Mouse (Mus musculus) embryonic stem cell, embryonic (primary cell): ENCODE measurements around the gene Guca2b.

Experiments used
- CTCF ChIA-PET, 4 experiments: fragments of 300-600 bp in 2 of 4; fragments of 350-600 bp in 2 of 4; sonication (Branson Sonifier 250); formaldehyde crosslinking; loops; one replicate each; lab custom pipeline; 2022; ENCODE audit warnings: inconsistent platforms in 2 of 4; lab: Charles Lee
- POLR2A ChIA-PET, 4 experiments: fragments of 300-600 bp in 2 of 4; fragments of 350-600 bp in 2 of 4; sonication (Branson Sonifier 250); formaldehyde crosslinking; loops; one replicate each; lab custom pipeline; 2022; ENCODE audit warnings: antibody characterized with exemption in 4 of 4, inconsistent platforms in 1 of 4; lab: Charles Lee

Gene Guca2b

DNA sequence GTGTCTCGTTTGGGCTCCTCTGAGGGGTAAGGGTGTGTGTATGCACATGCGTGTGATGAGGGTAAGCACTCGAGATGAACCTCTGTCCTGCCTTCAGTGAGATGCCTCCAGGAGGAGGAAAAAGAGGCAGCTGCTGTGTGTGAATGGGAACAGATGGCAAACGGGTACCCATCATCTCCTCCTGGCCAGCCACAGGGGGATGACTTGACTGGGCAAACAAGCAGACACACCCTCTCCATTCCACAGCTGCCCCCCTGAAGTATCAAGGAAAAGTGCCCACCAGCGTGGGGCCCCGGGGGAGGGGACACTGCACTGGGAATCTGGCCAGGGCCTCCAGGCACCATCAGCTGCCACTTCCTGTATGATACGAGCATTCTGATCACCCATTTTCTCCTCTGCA lies 25.4 kb downstream of the Guca2b start:
- ChIA-PET POLR2A (interaction anchor here (0.6 to 4.9 kb wide), 13 partner anchors 9 to 312 kb away, joined by 3 to 35 read pairs (median 3); no protein-coding TSS in a partner anchor), CTCF (interaction anchor here in 2 of 4 experiments (0.6 to 1.9 kb wide), 2 partner anchors 9 to 86 kb away, joined by 3 to 5 read pairs; no protein-coding TSS in a partner anchor)

DNA sequence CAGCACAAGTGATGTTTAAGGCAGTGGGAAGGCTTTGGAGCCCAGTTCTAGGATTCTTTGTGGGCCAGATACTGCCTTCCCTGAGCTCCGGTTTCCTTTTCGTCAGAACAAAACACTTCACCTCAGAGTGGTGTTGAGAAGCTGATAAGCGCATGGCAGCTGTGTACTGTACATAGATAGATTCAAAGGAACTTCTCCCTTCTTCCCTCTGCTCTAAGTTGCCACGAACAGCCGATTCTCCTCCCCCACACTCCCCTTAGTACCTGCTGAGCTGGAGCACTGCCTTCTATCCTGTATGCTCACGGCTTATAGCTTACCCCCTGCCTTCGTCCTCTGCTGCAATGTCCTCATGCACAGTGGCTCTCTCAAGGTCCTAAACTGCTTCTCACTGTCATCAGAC lies 26.0 kb downstream of the Guca2b start:
- CTCF ChIA-PET, result interaction anchor here in 1 of 4 experiments (1.9 kb wide), 1 partner anchor 10 kb away, joined by 5 read pairs; no protein-coding TSS in a partner anchor
- POLR2A ChIA-PET, result interaction anchor here in 3 of 4 experiments (0.6 to 4.9 kb wide), 17 partner anchors 10 to 312 kb away, joined by 3 to 35 read pairs (median 3); partner anchors contain the start of genes Ccdc30 (in 1 of the 3) and Frg2f1 (in 1 of the 3)

- POLR2A ChIA-PET, result interaction anchor here (0.5 to 4.9 kb wide), 59 partner anchors 8 to 1034 kb away, joined by 3 to 35 read pairs (median 4); partner anchors contain the start of genes Ccdc30 (in 2 of the 4), Frg2f1 (in 2 of the 4), AU022252 (in 1 of the 4) and Guca2b (in 1 of the 4)
These were observed 27.4 kb downstream of the Guca2b start for GRCm38 (mm10) chr4:119631115-119631919.

GRCm38 (mm10) chr4:119628363-119628762 lies 30.4 kb downstream of the Guca2b start:
- CTCF ChIA-PET, result interaction anchor here in 1 of 4 experiments (0.7 kb wide), 1 partner anchor 75 kb away, joined by 3 read pairs; no protein-coding TSS in a partner anchor

More at GRCm38 (mm10) chr4:119631115-119631919, 27.4 kb downstream of the Guca2b start:
- CTCF ChIA-PET, result interaction anchor here (0.5 to 3.0 kb wide), 22 partner anchors 9 to 596 kb away, joined by 3 to 13 read pairs (median 3); partner anchors contain the start of genes Guca2b (in 1 of the 4) and Hivep3 (in 1 of the 4)

DNA sequence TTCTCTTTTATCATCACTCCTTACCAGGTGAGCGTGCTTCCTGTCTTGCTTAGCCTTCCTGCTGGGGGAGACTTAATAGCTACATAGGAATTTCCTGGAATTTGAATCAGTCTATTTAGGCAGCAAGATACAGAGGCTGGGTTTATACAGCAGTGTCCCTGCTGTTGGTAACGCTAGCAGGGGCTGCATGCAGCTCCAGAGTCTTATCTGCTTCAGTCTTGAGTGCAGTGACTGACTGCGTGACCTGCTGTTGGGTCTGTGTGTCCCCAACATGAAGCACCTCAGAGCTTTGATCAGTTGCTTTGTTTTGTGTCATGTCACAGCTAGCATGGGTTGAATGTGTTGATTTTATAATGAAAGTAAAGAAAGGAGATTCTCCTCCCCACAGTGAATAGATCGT lies 31.4 kb downstream of the Guca2b start:
- POLR2A ChIA-PET, result interaction anchor here in 2 of 4 experiments (1.1 to 1.2 kb wide), 3 partner anchors 14 to 395 kb away, joined by 3 to 4 read pairs (median 4); partner anchors contain the start of genes AU022252 (in 1 of the 2) and P3h1 (in 1 of the 2)
- CTCF ChIA-PET, result interaction anchor here in 2 of 4 experiments (0.5 to 0.7 kb wide), 2 partner anchors 16 to 33 kb away, joined by 3 to 4 read pairs; no protein-coding TSS in a partner anchor

More at GRCm38 (mm10) chr4:119628363-119628762, 30.4 kb downstream of the Guca2b start:
- POLR2A ChIA-PET, result interaction anchor here in 1 of 4 experiments (0.6 to 1.2 kb wide), 2 partner anchors 12 to 382 kb away, joined by 3 to 4 read pairs; no protein-coding TSS in a partner anchor

DNA sequence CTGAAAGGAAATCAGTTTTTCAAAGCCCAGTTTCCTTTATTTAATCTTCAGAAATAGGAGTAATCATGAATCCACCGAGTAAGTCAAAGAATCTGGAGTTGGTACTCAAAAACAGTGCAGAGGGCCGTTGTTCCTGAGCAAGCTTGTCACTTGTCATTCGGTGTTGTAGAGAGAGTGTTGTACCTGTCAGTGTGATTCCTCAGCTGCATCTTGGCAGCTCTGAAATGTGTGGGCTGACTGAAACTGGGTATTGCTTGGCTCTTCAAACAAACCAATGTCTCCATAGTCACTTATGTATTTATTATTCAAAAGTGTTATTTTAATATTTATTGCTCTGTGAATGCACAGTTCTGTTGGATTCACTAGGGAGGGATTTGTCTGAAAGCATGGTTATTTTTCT lies 31.9 kb downstream of the Guca2b start:
- POLR2A ChIA-PET, result interaction anchor here in 3 of 4 experiments (0.7 to 1.4 kb wide), 9 partner anchors 8 to 394 kb away, joined by 3 to 6 read pairs (median 3); partner anchors contain the start of genes Frg2f1 (in 2 of the 3), AU022252 (in 1 of the 3) and P3h1 (in 1 of the 3)
- CTCF ChIA-PET, result interaction anchor here in 3 of 4 experiments (0.5 to 1.2 kb wide), 3 partner anchors 16 to 39 kb away, joined by 3 to 4 read pairs (median 4); no protein-coding TSS in a partner anchor

DNA sequence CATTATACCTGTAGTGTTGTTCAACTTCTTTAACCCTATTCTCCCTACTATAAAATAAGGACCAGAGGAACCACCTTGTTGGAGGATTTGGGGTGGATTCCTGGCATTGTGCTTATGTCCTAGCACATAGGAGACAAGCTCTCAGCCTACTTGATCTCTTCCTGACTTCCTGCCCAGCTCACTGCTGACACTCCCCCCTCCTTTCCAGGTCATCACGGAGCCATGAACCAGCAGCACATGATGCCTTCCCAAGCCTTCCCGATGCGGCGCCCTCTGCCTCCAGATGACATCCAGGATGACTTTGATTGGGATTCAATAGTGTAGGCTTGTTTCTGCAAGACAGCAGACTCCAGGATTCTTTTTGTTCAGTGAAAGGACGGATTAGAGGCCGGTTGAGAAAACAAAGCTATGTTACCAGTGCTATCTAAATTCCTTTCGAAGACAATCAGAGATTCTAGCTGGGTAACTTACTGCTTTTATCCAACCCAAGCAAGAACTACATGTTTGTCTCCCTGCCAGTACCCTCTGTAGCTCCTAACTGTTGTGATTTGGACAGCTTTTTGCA lies 32.6 kb downstream of the Guca2b start:
- ChIA-PET POLR2A (interaction anchor here in 3 of 4 experiments (0.7 to 1.4 kb wide), 9 partner anchors 9 to 394 kb away, joined by 3 to 6 read pairs (median 3); partner anchors contain the start of genes Frg2f1 (in 2 of the 3), AU022252 (in 1 of the 3) and P3h1 (in 1 of the 3)), CTCF (interaction anchor here in 1 of 4 experiments (1.2 kb wide), 1 partner anchor 38 kb away, joined by 4 read pairs; no protein-coding TSS in a partner anchor)

DNA sequence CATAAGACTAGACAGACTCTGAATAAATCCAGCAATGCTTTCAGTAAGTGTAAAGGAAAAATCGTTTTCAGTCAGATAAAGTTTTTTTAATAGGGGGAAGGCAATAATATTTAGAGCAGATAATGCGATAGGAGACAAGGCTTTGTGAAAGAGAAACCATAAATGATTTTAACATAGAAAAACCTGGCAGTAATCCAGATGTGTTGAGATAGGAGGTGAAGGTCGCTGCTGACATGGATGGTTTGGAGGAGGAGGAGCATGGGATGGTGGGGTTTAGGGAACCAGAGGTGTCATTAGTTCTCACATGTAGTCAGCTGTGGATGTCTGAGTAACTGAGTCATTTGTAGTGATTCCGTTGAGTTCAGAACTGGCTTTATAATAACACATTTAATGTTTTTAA lies 44.0 kb downstream of the Guca2b start:
- POLR2A ChIA-PET, result interaction anchor here in 2 of 4 experiments (0.5 to 1.8 kb wide), 9 partner anchors 9 to 161 kb away, joined by 3 to 10 read pairs (median 3); no protein-coding TSS in a partner anchor
- CTCF ChIA-PET, result no interaction called here

DNA sequence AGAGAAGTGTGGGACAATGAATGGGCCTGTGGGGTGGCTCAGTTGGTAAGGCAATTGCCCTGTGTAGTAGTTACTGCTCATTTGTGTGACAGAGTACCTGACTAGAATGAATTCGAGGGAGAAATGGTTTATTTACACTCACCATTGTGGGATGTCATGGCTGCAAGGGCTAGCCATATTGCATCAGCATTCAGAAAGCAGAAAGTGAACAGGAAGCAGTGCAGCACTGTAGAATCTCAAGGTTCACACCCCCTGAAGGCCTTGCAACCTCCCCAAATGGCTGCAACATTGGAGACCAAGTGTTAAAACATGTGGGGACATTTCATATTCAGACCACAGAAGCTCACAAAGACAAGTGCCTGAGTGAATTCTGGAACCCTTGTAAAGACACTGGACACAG lies 44.7 kb downstream of the Guca2b start:
- POLR2A ChIA-PET, result interaction anchor here in 2 of 4 experiments (0.9 to 1.2 kb wide), 4 partner anchors 10 to 26 kb away, joined by 3 to 4 read pairs (median 3); no protein-coding TSS in a partner anchor

GRCm38 (mm10) chr4:119609488-119609887 lies 49.3 kb downstream of the Guca2b start:
- CTCF ChIA-PET, result interaction anchor here in 1 of 4 experiments (0.5 kb wide), 1 partner anchor 470 kb away, joined by 3 read pairs; no protein-coding TSS in a partner anchor
- POLR2A ChIA-PET, result interaction anchor here in 1 of 4 experiments (1.1 to 1.9 kb wide), 4 partner anchors 10 to 50 kb away, joined by 3 to 6 read pairs (median 3); no protein-coding TSS in a partner anchor

More for the DNA sequence above, 44.7 kb downstream of the Guca2b start:
- CTCF ChIA-PET, result no interaction called here
